Mouse (Mus musculus) gastrocnemius, adult 2 months (tissue): ENCODE measurements at regions not wholly inside any gene's neighbourhood (a gene's known extent, or its start where the extent isn't known, plus 50 kb on each side); places are given as distances from the start of the nearest gene placed in this dataset.

Source experiments
- DNase-seq: peaks from one replicate; pipeline ENCODE4 v3.0.0; 2022
- H3K27ac ChIP-seq: fragments of 200-600 bp; 2 replicates; pipeline ENCODE4 v1.8.1; 2022; ENCODE audit warnings: mild to moderate bottlenecking
- H3K4me3 ChIP-seq: fragments of 200-600 bp; 2 replicates; pipeline ENCODE4 v1.8.1; 2022; ENCODE audit warnings: mild to moderate bottlenecking, moderate library complexity
- CTCF ChIP-seq: fragments of 200-600 bp; IDR thresholded peaks from 2 replicates; pipeline ENCODE4 v1.8.1; 2022; ENCODE audit warnings: antibody characterized with exemption, mild to moderate bottlenecking, moderate library complexity
- intact Hi-C: fragments of 180-260 bp; cut with DNase I; formaldehyde crosslinking; loops from one replicate; pipeline ENCODE4 v1.15.1; 2025

DNA sequence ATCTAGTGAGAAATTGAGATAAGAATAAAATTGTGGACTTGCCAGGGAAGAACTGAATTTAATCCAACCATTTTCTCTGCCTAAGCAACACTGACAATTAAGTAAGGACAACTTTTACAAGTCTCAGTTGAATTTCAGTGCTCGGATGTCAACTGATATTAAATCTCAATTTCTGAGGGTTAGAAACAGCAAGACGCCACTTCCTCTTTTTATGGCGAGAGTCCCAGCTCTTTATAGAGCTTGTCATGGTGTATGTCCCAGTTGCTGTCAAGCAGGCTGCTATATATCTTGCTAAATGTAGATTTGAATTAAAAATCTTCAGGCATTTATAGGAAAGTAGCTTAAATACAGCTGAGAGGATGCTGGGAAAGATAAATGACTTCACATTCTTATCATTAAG lies 697.8 kb upstream of the Got2 start:
- Histone ChIP-seq H3K27ac (no peak overlapping the region), H3K4me3 (no peak overlapping the region)
- no peak for TF ChIP-seq CTCF
- DNase-seq: no peak
- intact Hi-C loops: no loop called here

DNA sequence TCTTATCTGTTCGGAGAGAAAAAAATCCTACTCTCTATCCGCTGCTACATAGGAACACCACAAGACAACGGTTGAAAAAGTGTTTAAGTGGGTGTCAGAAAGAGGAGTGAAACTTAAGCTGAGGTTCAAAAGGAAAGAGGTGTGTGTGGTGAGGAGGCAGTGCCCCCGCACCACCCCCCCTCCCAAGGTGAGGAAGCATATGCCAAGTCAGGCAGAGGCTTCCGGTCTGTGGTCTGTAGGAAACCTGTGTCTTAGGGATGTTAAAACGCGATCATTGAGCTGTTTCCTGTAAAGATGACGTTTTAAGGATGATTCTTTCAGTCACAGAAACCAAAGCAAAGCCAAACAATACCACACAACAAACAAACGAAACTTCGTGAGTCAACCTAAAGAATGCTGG lies 664.2 kb upstream of the Got2 start:
- Histone ChIP-seq H3K27ac (no peak overlapping the region), H3K4me3 (no peak overlapping the region)
- DNase-seq: no peak
- intact Hi-C loops: no loop called here
- TF ChIP-seq CTCF: no peak

DNA sequence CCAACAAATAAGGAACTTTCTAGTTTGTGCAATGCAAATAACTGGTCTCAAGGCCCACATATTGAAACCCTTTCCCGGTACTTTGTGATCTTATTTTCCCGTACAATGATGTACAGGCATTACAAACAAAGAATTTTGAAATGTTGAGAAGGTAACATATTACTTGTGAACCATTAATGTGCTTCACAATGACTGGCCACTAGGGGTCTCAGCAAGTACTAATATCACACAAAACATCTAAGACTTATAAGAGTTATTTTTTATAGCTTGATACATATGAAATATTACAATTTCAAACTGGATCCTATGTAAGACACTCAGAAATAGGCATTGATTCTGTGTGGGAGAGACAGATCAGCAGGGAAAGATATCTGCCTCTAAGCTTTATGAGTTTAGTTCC lies 662.1 kb upstream of the Got2 start:
- Histone ChIP-seq H3K4me3 (no peak overlapping the region), H3K27ac (no peak overlapping the region)
- intact Hi-C loops: no loop called here
- DNase-seq: no peak
- no peak for TF ChIP-seq CTCF

DNA sequence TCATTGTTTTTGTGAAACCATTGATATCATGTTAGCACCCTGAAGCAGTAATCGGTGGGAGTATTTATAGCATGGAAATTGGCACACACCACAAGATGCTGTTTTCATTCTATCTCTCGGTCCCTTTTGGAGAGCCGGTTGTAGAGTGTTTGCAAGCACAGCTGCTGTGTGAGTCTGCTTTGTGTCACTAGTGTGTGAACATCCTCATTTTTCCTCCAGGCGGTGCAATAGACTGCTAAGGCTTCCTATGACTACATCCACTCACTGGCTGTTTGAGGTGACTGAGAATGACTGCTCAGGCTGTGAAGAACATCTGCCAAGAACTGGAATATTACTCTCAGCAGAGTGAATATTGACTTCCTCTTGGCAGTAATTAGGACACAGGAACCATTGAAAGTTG lies 660.3 kb upstream of the Got2 start:
- no peak overlapping the region for H3K27ac ChIP-seq
- DNase-seq: no peak
- intact Hi-C loops: no loop called here
- H3K4me3 ChIP-seq: no peak overlapping the region
- TF ChIP-seq CTCF: no peak

DNA sequence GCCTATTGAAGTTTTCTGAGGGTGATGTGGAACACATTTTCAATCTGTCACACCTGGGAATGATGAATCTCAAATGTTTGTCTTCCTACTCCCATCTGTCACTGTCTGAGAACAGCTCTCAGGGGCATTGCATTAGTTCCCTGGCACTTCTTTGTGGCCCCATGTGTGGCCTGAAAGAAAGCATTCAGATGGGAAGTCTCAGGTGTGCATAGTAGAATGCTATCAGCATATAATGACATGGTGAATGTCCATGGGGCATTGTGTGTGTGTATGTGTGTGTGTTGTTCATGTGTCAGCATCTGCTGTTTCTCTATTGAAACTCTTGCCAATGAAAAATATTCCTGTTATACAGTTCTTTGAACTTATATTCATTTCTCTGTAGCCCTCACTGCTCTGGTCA lies 659.8 kb upstream of the Got2 start:
- intact Hi-C loops: no loop called here
- TF ChIP-seq CTCF: no peak
- no peak for DNase-seq
- no peak overlapping the region for H3K4me3 ChIP-seq
- H3K27ac ChIP-seq: no peak overlapping the region

DNA sequence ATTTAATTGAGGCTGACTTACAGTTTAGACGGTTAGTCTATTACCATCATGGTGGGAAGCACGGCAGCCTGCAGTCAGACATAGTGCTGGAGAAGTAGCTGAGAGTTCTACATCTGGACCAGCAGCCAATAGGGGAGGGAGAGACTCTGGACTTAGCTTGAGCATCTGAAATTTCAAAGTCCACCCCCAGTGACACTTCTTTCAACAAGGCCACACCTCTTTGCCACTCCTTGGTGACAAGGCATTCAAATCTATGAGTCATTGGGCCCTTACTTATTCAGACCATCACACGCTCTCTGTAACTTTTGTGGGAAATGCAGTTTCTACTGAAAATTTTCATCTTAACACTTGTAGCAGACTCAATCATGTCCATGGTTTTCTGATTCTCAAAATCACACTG lies 653.9 kb upstream of the Got2 start:
- no peak for DNase-seq
- Histone ChIP-seq H3K27ac (no peak overlapping the region), H3K4me3 (no peak overlapping the region)
- TF ChIP-seq CTCF: no peak
- intact Hi-C loops: no loop called here

DNA sequence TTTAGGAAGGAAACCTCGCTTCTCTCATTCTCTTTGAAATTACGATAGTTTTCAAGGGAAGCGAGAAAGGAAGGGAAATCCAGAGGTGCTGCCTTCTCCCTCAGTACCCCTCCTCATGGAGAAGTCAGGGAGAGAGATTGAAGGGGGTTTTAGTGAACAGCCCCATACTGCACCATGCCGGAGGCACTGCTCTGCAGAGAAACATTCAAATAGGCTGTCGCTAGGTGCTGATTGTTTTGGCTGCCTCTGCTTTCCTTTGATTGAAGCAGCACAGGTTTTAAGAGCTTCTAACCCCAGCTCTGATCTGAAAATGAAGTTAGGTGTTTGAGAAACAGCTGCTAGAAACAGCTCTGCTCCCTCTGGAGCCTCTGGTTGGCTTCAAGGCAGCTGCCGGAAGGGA lies 610.5 kb upstream of the Got2 start:
- intact Hi-C loops: no loop called here
- H3K4me3 ChIP-seq: no peak overlapping the region
- no peak for DNase-seq
- no peak for TF ChIP-seq CTCF
- H3K27ac ChIP-seq: no peak overlapping the region

DNA sequence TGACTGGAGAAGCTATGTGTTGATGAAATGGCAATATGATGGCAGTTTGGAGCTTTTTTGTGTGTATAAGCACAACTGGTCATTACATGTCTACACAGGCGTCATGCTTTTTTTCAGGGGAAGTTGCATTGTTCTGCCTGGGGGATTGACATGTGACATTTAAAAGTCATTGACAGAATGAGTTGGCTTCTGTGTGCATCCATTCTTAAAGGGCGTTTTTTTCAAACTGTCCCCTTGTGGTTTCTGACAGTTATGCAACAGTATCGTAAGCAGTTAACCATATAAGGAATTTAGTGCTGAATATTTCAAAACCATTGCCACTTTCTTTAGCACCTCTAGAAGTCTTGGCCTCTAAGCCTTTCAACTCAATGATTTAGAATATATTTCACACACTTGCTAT lies 607.1 kb upstream of the Got2 start:
- Histone ChIP-seq H3K27ac (no peak overlapping the region), H3K4me3 (no peak overlapping the region)
- no peak for TF ChIP-seq CTCF
- DNase-seq: no peak
- intact Hi-C loops: no loop called here

DNA sequence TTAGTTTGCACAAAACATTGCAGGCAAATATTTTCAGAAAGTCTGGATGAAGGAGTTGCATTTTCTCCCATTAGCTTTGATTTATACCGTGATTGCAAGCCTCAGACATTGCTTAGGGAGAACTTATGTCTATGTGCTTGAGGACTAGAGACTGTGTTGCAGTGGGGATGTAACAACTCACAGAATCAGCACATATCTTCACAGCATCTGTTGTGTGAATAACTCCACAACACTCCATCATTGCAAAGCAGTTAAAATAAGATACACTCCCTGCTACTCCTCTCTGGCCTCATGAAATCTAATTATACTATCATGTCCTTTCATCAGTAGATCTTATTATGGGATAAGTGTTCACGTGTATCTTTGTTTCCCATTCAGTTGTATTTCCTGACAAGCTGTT lies 601.5 kb upstream of the Got2 start:
- Histone ChIP-seq H3K27ac (no peak overlapping the region), H3K4me3 (no peak overlapping the region)
- TF ChIP-seq CTCF: no peak
- intact Hi-C loops: no loop called here
- no peak for DNase-seq

DNA sequence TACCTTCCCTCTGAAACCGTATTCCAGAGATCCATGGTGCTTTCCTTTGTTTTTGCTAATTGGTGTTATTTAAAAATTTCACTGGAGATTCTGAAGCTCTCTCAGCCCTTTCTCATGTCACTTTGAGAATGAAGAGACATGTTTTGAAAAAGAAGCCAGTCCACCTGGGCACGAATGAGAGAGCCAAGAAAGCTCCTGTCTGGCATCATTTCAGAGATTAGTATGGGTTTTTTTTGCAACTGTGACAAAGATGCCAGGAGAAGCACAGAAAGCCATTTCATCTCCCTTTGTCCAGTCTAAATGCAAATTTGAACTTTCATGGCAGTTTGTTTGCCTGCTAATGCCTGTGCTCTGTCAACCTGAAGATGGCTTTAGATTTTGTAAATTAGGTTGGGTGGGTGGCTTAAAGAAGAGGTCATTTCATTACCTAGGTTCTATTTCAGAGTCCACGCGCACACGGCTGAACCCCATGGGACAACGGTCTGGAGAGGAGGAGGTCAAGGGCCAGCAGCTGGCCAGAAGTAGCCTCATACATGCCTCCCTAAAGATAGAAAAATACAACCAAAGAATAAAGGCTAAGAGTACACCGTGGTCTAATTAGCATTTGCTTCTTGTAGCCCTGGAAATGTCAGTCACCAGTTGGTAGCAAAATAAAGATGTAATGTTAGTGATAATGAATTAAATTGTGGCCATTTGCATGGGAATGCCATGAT lies 600.5 kb upstream of the Got2 start:
- intact Hi-C loops: no loop called here
- Histone ChIP-seq H3K27ac (no peak overlapping the region), H3K4me3 (no peak overlapping the region)
- DNase-seq: no peak
- TF ChIP-seq CTCF: no peak

DNA sequence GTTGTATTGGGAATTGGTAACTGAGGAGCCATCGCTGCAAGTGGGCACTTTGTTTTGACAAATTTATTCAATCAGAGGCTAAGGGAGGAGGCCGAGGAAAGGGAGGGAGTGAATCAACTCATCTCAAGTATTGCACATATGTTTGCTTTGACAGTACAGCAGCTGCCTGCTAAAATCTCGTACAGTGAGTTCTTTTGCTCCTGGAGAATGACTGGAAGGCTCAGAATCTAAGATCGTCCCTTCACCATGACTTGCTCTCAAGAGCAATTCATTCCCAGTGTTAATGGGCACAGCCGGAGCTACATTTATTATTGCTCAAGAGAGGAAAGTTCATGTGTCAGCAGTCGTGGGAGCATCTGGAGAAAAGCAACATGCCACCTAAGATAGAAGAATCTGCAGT lies 567.6 kb upstream of the Got2 start:
- no peak for DNase-seq
- intact Hi-C loops: no loop called here
- no peak for TF ChIP-seq CTCF
- no peak overlapping the region for H3K4me3 ChIP-seq
- no peak overlapping the region for H3K27ac ChIP-seq

DNA sequence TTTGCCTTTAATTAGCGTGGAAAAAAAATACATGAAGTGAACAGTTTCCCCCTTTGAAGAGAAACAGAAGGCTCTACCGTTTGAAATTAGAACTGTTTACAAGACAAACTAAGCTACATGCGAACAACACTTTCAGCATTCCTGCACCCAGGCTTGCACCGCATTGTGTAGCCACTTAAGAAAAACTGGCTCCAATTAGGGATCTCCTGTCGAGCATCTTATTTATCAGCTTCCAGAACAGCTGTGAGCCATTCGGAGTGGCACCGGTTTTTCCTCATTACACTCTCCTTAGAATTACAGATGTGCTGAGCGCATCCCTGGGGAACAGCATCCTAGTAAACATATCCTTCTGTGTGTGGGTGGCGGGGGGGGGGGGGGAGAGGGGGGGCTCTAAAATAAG lies 567.0 kb upstream of the Got2 start:
- DNase-seq: no peak
- Histone ChIP-seq H3K27ac (no peak overlapping the region), H3K4me3 (no peak overlapping the region)
- TF ChIP-seq CTCF: no peak
- intact Hi-C loops: no loop called here

DNA sequence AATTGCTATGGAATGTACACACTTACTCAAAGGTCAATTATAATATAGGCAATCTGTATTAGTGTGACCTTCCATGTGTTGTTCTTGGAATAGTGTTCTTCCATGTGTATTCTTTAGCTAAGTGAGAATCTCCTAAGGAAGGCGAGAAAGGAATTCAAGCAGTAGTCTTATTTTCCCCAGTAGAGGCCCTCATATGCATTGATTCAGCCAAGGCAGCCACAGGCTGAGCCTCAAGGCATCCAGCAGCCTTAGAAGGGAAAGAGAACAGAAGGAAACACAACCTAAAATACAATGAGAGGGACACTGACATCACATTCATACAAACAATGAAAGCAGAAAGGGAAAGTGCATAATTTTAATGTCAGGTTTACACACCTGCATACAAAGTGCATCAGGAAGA lies 541.4 kb upstream of the Got2 start:
- H3K4me3 ChIP-seq: no peak overlapping the region
- TF ChIP-seq CTCF: no peak
- intact Hi-C loops: no loop called here
- no peak for DNase-seq
- H3K27ac ChIP-seq: no peak overlapping the region

DNA sequence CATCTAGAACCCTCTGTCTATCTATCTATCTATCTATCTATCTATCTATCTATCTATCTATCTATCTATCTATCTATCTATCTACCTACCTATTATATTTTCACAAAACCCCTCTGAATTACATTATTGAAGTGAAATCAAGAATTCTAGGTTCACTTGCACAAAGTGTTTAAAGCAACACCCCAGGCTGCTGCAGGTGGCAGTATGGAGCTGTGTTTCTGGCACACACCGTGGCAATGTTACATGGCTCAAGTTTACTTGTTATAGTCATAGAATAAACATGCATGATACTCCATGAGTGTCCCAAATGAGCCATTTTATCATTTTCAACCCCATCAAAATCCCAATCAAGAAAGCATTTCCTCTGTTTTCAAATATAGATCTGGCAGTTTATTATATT lies 538.6 kb upstream of the Got2 start:
- Histone ChIP-seq H3K4me3 (no peak overlapping the region), H3K27ac (no peak overlapping the region)
- intact Hi-C loops: no loop called here
- DNase-seq: no peak
- no peak for TF ChIP-seq CTCF

DNA sequence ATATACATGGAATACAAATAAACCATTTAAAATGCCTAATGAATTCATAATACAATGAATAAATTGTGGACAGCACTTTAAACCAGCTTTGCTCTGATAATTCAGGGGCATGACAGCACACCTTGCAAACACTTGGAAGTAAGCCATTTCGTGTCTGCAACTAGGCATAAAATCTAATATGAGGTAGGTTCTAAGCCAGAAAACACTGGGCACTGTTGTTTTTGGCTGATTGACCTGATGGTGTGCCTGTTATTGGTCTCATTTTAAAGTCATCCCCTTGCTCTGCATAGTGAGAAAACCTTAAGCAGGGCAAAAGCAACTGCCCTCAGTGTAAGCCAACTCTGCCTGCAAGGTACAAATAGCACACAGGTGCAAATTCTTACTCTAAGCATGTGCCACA lies 521.3 kb upstream of the Got2 start:
- H3K4me3 ChIP-seq: no peak overlapping the region
- intact Hi-C loops: no loop called here
- TF ChIP-seq CTCF: no peak
- no peak overlapping the region for H3K27ac ChIP-seq
- DNase-seq: no peak
